Mouse (Mus musculus) neural tube, embryonic 15.5 days (tissue): Measurements from ENCODE around the gene Gm49342. TPM values are rescaled to one million over a fixed set of nuclear protein-coding genes. Genes with fewer than 3 reads are reported as not detected.
"Not testable (repeated sequence)": the region's sequence is repeated elsewhere in the genome, so short reads cannot be mapped to it uniquely, and the experiment has no call there.

Experiments
- ATAC-seq: fragments of 200-750 bp; cut with Nextera tagmentation; 2 replicates; pipeline ENCODE4 v1.8.0; 2017; ENCODE audit warnings: mild to moderate bottlenecking, moderate TSS enrichment, moderate library complexity; ENCODE audit not compliant: low FRiP score
- H3K27ac ChIP-seq: fragments of 300-500 bp; sonication (generic); replicated peaks from 2 replicates; pipeline ENCODE4 v1.5.1; 2015; ENCODE audit warnings: mild to moderate bottlenecking, inconsistent platforms
- H3K27me3 ChIP-seq: fragments of 300-500 bp; sonication (generic); replicated peaks from 2 replicates; pipeline ENCODE4 v1.6.1; 2015; ENCODE audit warnings: inconsistent platforms
- H3K36me3 ChIP-seq: fragments of 300-500 bp; sonication (generic); 2 replicates; pipeline ENCODE4 v1.6.1; 2015; ENCODE audit warnings: inconsistent platforms
- H3K4me1 ChIP-seq: fragments of 300-500 bp; sonication (generic); 2 replicates; pipeline ENCODE4 v1.6.1; 2015; ENCODE audit warnings: inconsistent platforms
- H3K4me2 ChIP-seq: fragments of 300-500 bp; sonication (generic); 2 replicates; pipeline ENCODE4 v1.6.1; 2015; ENCODE audit warnings: inconsistent platforms, mild to moderate bottlenecking, moderate library complexity
- H3K4me3 ChIP-seq: fragments of 300-500 bp; sonication (generic); replicated peaks from 2 replicates; pipeline ENCODE4 v1.5.1; 2015; ENCODE audit warnings: mild to moderate bottlenecking, inconsistent platforms
- H3K9ac ChIP-seq: fragments of 300-500 bp; sonication (generic); replicated peaks from 2 replicates; pipeline ENCODE4 v1.6.1; 2015; ENCODE audit warnings: mild to moderate bottlenecking, inconsistent platforms
- H3K9me3 ChIP-seq: fragments of 300-500 bp; sonication (generic); replicated peaks from 2 replicates; pipeline ENCODE4 v1.6.1; 2016; ENCODE audit warnings: inconsistent platforms
- WGBS: fragments of 180-500 bp; shearing (Covaris S2); methylation state at CpG from one replicate; pipeline ENCODE4 v1.1.7; 2015; ENCODE audit warnings: mixed read lengths; 5-methylcytosine and 5-hydroxymethylcytosine counted together
- polyA plus RNA-seq: library from polyadenylated mRNA; unstranded; fragments of >200 nt; fragmentation: Nextera tagmentation; extraction: Ambion mirVana; gene quantifications from 2 replicates; pipeline ENCODE4 v1.2.1, GENCODE M21; 2015

Gm49342 gene
- polyA plus RNA-seq, 1 experiment from 2014 or later, result not detected

GRCm38 (mm10) chr14:50969558-50970544 is 25.5 kb downstream of the Gm49342 start:
- 0 out of 2 replicates have a peak overlapping the region, but pooled peaks have one; percentile 51 for H3K27ac ChIP-seq
- ATAC-seq, result peak; percentile 65; the same call in 1 of the 2 replicates
- H3K9me3 ChIP-seq, result no peaks in the 10 kb centered on the region
- H3K9ac ChIP-seq, result no peak overlapping the region
- H3K4me1 ChIP-seq, result no peaks in the 10 kb centered on the region
- no peak overlapping the region for H3K4me3 ChIP-seq
- WGBS, result 12% methylated on average over 12 of the region's 12 CpGs
- peak overlapping the region; percentile 25 for H3K4me2 ChIP-seq
- no peaks in the 10 kb centered on the region for H3K36me3 ChIP-seq
- H3K27me3 ChIP-seq, result no peaks in the 10 kb centered on the region

DNA sequence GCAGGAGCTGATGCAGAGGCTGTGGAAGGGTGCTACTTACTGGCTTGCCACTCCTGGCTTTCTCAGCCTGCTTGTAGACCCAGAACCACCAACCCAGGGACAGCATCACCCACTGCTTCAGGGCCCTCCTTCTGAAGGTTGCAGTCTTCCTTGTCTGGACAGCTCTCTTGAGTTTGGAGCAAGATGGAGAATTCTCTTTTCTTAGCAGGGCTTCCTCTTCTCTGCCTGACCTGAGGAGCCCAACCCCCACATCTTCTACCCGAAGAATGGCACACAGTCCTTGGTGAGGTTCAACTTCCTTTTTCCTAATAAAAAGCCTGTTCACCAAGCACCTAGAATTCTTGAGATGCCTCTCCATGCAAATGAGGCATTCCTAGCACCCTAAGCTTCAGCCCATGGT is 26.5 kb downstream of the Gm49342 start:
- 81% methylated on average over 1 of the region's 1 CpGs for WGBS
- Histone ChIP-seq H3K4me3 (no peak overlapping the region), H3K9ac (no peak overlapping the region), H3K9me3 (no peaks in the 10 kb centered on the region), H3K4me1 (no peaks in the 10 kb centered on the region), H3K27ac (no peak overlapping the region), H3K4me2 (no peak overlapping the region), H3K27me3 (no peaks in the 10 kb centered on the region), H3K36me3 (no peaks in the 10 kb centered on the region)
- ATAC-seq, result no peak

DNA sequence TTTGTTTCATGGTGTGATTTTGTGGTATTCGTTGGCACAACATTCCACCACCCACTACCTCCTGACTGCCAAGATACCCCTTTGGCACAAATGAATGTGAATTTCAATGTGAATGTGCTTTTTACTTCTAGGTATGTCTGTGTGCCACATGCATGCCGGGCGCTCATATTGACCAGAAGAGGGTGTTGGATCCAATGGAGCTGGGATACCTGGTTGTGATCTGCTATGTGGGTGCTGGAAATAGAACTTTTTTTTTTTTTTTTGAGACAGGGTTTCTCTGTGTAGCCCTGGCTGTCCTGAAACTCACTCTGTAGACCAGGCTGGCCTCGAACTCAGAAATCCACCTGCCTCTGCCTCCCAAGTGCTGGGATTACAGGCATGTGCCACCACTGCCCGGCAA is 28.7 kb downstream of the Gm49342 start:
- not testable (repeated sequence) for H3K9ac ChIP-seq, H3K27me3 ChIP-seq, ATAC-seq, H3K4me3 ChIP-seq, H3K4me1 ChIP-seq, H3K4me2 ChIP-seq, H3K27ac ChIP-seq, H3K36me3 ChIP-seq, H3K9me3 ChIP-seq
- WGBS, result 94% methylated on average over 5 of the region's 5 CpGs

DNA sequence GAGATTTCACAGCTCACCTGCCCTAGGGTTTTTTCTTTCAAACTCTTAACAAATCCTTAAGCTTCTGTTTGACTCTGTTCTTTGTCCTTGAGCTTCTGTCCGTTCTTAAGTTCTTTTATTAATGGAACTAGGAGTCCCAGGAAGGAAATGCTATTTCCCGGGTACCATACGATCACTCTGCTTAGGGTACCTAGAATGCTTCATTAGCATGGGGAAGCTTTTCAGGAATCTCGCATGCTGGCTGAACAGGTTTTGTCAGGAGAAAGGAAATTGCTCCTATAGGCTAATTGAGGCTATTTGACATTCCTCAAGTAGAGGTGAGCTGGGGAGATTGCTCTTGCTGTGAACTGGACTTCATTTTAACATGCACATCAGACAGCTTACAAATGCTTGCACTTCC is 29.4 kb downstream of the Gm49342 start:
- no peaks in the 10 kb centered on the region for H3K27me3 ChIP-seq
- WGBS, result 42% methylated on average over 4 of the region's 4 CpGs
- no peak overlapping the region for H3K27ac ChIP-seq
- ATAC-seq, result no peak
- no peaks in the 10 kb centered on the region for H3K36me3 ChIP-seq
- no peak overlapping the region for H3K9ac ChIP-seq
- H3K4me3 ChIP-seq, result no peak overlapping the region
- no peaks in the 10 kb centered on the region for H3K4me1 ChIP-seq
- H3K4me2 ChIP-seq, result no peak overlapping the region
- H3K9me3 ChIP-seq, result no peaks in the 10 kb centered on the region

DNA sequence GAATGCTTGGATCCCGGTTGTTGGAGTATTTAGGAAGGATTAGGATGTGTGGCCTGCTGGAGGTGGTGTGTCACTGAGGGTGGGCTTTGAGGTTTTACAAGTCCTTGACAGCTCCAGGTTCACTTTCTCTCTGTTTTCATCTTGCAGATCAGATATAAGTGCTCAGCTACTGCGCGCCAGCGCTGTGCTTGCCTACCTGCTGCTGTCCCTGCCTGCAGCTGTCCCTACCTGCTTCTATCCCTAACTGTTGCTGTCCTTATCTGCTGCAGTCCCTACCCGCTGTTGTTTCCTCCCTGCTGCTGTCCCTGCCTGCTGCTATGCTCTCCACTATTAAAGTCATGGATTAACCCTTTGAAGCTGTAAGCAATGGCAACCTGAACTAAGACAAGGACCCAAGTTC is 30.7 kb downstream of the Gm49342 start:
- Histone ChIP-seq H3K4me3 (no peak overlapping the region), H3K9ac (no peak overlapping the region), H3K27ac (no peak overlapping the region), H3K4me1 (no peaks in the 10 kb centered on the region), H3K27me3 (no peaks in the 10 kb centered on the region), H3K36me3 (no peaks in the 10 kb centered on the region), H3K9me3 (no peaks in the 10 kb centered on the region), H3K4me2 (no peak overlapping the region)
- no peak for ATAC-seq
- WGBS, result 70% methylated on average over 5 of the region's 5 CpGs

GRCm38 (mm10) chr14:50976674-50977073 is 32.4 kb downstream of the Gm49342 start:
- no peak overlapping the region for H3K27ac ChIP-seq
- no peaks in the 10 kb centered on the region for H3K36me3 ChIP-seq
- no peak for ATAC-seq
- WGBS, result 17% methylated on average over 9 of the region's 9 CpGs
- no peaks in the 10 kb centered on the region for H3K4me1 ChIP-seq
- H3K4me2 ChIP-seq, result no peak overlapping the region
- no peaks in the 10 kb centered on the region for H3K9me3 ChIP-seq
- H3K9ac ChIP-seq, result no peak overlapping the region
- H3K4me3 ChIP-seq, result no peak overlapping the region
- no peaks in the 10 kb centered on the region for H3K27me3 ChIP-seq

- H3K4me3 ChIP-seq, H3K4me2 ChIP-seq, H3K27ac ChIP-seq, H3K27me3 ChIP-seq, H3K36me3 ChIP-seq, ATAC-seq, H3K4me1 ChIP-seq, H3K9me3 ChIP-seq, H3K9ac ChIP-seq: not testable (repeated sequence)
- WGBS, result 93% methylated on average over 6 of the region's 6 CpGs
These were observed 34.1 kb downstream of the Gm49342 start for GRCm38 (mm10) chr14:50978451-50978850.

GRCm38 (mm10) chr14:50979631-50980030 is 35.3 kb downstream of the Gm49342 start:
- H3K4me3 ChIP-seq, result no peak overlapping the region
- H3K4me2 ChIP-seq, result no peak overlapping the region
- no peak overlapping the region for H3K9ac ChIP-seq
- no peaks in the 10 kb centered on the region for H3K36me3 ChIP-seq
- ATAC-seq, result no peak
- no peaks in the 10 kb centered on the region for H3K4me1 ChIP-seq
- no peak overlapping the region for H3K27ac ChIP-seq
- no peaks in the 10 kb centered on the region for H3K27me3 ChIP-seq
- no peaks in the 10 kb centered on the region for H3K9me3 ChIP-seq

GRCm38 (mm10) chr14:50981207-50981606 is 36.9 kb downstream of the Gm49342 start:
- ATAC-seq, result no peak
- H3K4me3 ChIP-seq, result no peak overlapping the region
- no peak overlapping the region for H3K9ac ChIP-seq
- no peak overlapping the region for H3K4me2 ChIP-seq
- H3K36me3 ChIP-seq, result no peaks in the 10 kb centered on the region
- WGBS, result 44% methylated on average over 2 of the region's 2 CpGs
- no peaks in the 10 kb centered on the region for H3K9me3 ChIP-seq
- H3K4me1 ChIP-seq, result no peaks in the 10 kb centered on the region
- H3K27me3 ChIP-seq, result no peaks in the 10 kb centered on the region
- H3K27ac ChIP-seq, result no peak overlapping the region

GRCm38 (mm10) chr14:50981837-50982236 is 37.5 kb downstream of the Gm49342 start:
- 88% methylated on average over 5 of the region's 5 CpGs for WGBS
- no peak for ATAC-seq
- Histone ChIP-seq H3K27ac (no peak overlapping the region), H3K36me3 (no peaks in the 10 kb centered on the region), H3K4me2 (no peak overlapping the region), H3K9me3 (no peaks in the 10 kb centered on the region), H3K4me3 (no peak overlapping the region), H3K4me1 (no peaks in the 10 kb centered on the region), H3K9ac (no peak overlapping the region), H3K27me3 (no peaks in the 10 kb centered on the region)

DNA sequence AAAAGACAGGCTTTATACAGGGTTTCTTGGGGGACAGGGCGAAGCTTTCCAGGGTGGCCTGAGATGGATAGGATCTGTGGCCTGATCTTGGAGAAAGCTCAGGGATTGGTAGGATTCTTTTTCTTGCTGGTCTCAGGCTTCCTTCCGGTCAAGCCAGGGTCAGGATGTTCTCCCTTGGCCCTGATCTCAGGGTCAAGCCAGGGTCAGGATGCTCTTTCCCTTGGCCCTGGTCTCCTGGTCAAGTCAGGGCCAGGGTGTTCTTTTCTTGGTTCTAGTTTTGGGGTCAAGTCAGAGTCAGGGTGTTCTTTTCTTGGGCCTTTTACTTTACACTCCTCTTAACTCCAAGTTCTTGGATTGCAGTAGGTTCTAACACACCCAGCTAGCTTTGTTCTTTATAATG is 43.4 kb downstream of the Gm49342 start:
- Histone ChIP-seq H3K27me3 (no peaks in the 10 kb centered on the region), H3K27ac (no peak overlapping the region), H3K4me2 (no peak overlapping the region), H3K9ac (no peak overlapping the region), H3K9me3 (no peaks in the 10 kb centered on the region), H3K4me3 (no peak overlapping the region), H3K36me3 (no peaks in the 10 kb centered on the region), H3K4me1 (no peaks in the 10 kb centered on the region)
- 91% methylated on average over 2 of the region's 2 CpGs for WGBS
- no peak for ATAC-seq

- Histone ChIP-seq H3K4me1 (no peaks in the 10 kb centered on the region), H3K36me3 (no peaks in the 10 kb centered on the region), H3K27me3 (no peaks in the 10 kb centered on the region), H3K4me2 (no peak overlapping the region), H3K27ac (no peak overlapping the region), H3K4me3 (no peak overlapping the region), H3K9ac (no peak overlapping the region), H3K9me3 (no peaks in the 10 kb centered on the region)
- ATAC-seq, result no peak
- 85% methylated on average over 3 of the region's 3 CpGs for WGBS
These were observed 46.7 kb downstream of the Gm49342 start for GRCm38 (mm10) chr14:50991037-50991436.
